Mouse (Mus musculus): ENCODE data around the gene Atp6ap1l. TPM values are rescaled to one million over a fixed set of nuclear protein-coding genes. Genes with fewer than 3 reads are reported as not detected.

The Atp6ap1l gene
- polyA plus RNA-seq, 1 experiment from 2014 or later = 0.14 TPM

Other genes starting within 250 kb of the Atp6ap1l start
- gene Rps23, start 17.6 kb upstream of the Atp6ap1l start, polyA plus RNA-seq (2015; fragmentation: Nextera tagmentation; extraction: Ambion mirVana) = 184 and 222 TPM in 2 replicates

Data from lung, embryonic 16.5 days (tissue).